Mouse (Mus musculus) heart, postnatal 0 days (tissue): ENCODE measurements around the gene Angel1. TPM values are rescaled to one million over a fixed set of nuclear protein-coding genes. Genes with fewer than 3 reads are reported as not detected.

Experiments
- ATAC-seq: fragments of 200-750 bp; cut with Nextera tagmentation; 2 replicates; pipeline ENCODE4 v1.8.0; 2017; ENCODE audit warnings: low read depth, moderate number of reproducible peaks, moderate library complexity; ENCODE audit not compliant: insufficient read depth
- DNase-seq: peaks from one replicate; pipeline ENCODE4 v3.0.0-alpha.2; 2016; ENCODE audit warnings: low spot score
- H3K27ac ChIP-seq: fragments of 300-500 bp; sonication (generic); 2 replicates; pipeline ENCODE4 v1.5.1; 2014; ENCODE audit warnings: low read depth, mild to moderate bottlenecking
- H3K27me3 ChIP-seq: fragments of 300-500 bp; sonication (generic); 2 replicates; pipeline ENCODE4 v1.6.1; 2014; ENCODE audit warnings: low read length, mixed read lengths; ENCODE audit not compliant: control insufficient read depth, insufficient read depth
- H3K36me3 ChIP-seq: fragments of 300-500 bp; sonication (generic); replicated peaks from 2 replicates; pipeline ENCODE4 v1.6.1; 2014; ENCODE audit warnings: low read length, mixed read lengths; ENCODE audit not compliant: control insufficient read depth, insufficient read depth
- H3K4me1 ChIP-seq: fragments of 300-500 bp; sonication (generic); 2 replicates; pipeline ENCODE4 v1.6.1; 2014; ENCODE audit warnings: antibody characterized with exemption; ENCODE audit not compliant: control insufficient read depth, insufficient read depth
- H3K4me2 ChIP-seq: fragments of 300-500 bp; sonication (generic); 2 replicates; pipeline ENCODE4 v1.6.1; 2014; ENCODE audit warnings: low read depth, mild to moderate bottlenecking, low read length, moderate library complexity
- H3K4me3 ChIP-seq: fragments of 300-500 bp; sonication (generic); 2 replicates; pipeline ENCODE4 v1.5.1; 2014; ENCODE audit warnings: low read depth, low read length
- H3K9ac ChIP-seq: fragments of 300-500 bp; sonication (generic); replicated peaks from 2 replicates; pipeline ENCODE4 v1.6.1; 2014; ENCODE audit warnings: low read depth, low read length, mixed read lengths
- H3K9me3 ChIP-seq: fragments of 300-500 bp; sonication (generic); replicated peaks from 2 replicates; pipeline ENCODE4 v1.6.1; 2016; ENCODE audit warnings: low read length; ENCODE audit not compliant: control insufficient read depth
- CTCF ChIP-seq: IDR thresholded peaks from 2 replicates; pipeline ENCODE4 v1.5.1; 2016; ENCODE audit warnings: antibody characterized with exemption, control low read depth, low read depth
- EP300 ChIP-seq: IDR thresholded peaks from 2 replicates; pipeline ENCODE4 v1.6.1; 2016; ENCODE audit warnings: antibody characterized with exemption, low read depth
- WGBS: fragments of 180-500 bp; shearing (Covaris S2); extraction: QIAGEN DNeasy Blood & Tissue Kit; methylation state at CpG from one replicate; pipeline ENCODE4 v1.1.7; 2014; 5-methylcytosine and 5-hydroxymethylcytosine counted together
- polyA plus RNA-seq: library from polyadenylated mRNA; unstranded; fragments of >200 nt; fragmentation: Nextera tagmentation; extraction: Ambion mirVana; gene quantifications from 2 replicates; pipeline ENCODE4 v1.2.1, GENCODE M21; 2015
- total RNA-seq: library from RNA; depleted of rRNA; stranded (reverse); fragments of >200 nt; gene quantifications from 2 replicates; pipeline ENCODE4 v1.2.3, GENCODE M21; 2014; ENCODE audit warnings: low replicate concordance

The Angel1 gene
- total and polyA plus RNA-seq, 2 experiments from 2014 or later, result 2.2 to 4.4 TPM

DNA sequence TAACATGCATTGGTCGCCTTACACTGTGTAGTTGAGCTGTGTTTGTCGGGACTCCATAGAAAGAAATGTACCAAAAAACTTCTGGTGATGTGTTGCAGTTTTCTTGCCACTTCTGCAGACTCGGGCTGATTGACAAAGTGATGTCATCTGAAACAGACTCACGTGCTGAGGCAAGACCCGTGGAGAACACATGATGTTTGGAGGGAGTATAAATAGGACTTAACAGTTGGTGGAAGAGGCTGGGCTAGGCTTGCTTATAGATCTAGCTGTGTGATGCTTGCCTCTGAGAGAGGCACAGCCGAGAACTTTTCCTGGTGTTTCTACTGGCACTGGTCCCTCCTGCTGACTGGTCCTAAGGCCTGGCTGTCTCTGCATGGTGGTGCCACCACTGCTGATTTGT is 37.8 kb upstream of the Angel1 start:
- no peak overlapping the region for H3K4me3 ChIP-seq
- no peaks in the 10 kb centered on the region for H3K9me3 ChIP-seq
- no peaks in the 10 kb centered on the region for H3K36me3 ChIP-seq
- H3K4me2 ChIP-seq, result no peak overlapping the region
- ATAC-seq (no peak), DNase-seq (no peak)
- TF ChIP-seq CTCF (no peak), EP300 (no peak)
- no peak overlapping the region for H3K27ac ChIP-seq
- H3K4me1 ChIP-seq, result peaks cover 4% of the 10 kb centered on the region; the same call in 1 of the 2 replicates
- no peak overlapping the region for H3K9ac ChIP-seq
- 42% methylated on average over 6 of the region's 6 CpGs for WGBS
- H3K27me3 ChIP-seq, result no peaks in the 10 kb centered on the region

DNA sequence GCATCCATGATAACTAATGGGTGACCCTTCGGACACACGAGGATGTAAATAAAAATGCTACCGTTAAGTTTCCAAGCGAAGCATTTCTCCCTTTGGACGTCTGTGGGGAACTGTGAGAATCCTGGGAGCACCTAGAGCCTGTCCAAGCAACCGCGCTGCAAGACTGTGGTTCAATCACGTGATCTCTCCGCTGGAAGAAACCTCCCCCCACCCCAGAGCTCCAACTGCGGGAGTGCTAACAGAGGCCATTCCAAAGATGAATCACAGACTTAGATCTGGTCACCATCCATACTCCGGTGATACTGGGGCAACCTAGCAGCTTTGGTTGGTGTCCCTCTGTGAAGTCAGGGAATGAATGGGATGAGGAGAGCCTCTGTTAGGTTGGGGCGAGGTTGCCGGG is 34.8 kb upstream of the Angel1 start:
- H3K9me3 ChIP-seq, result no peaks in the 10 kb centered on the region
- H3K27me3 ChIP-seq, result no peaks in the 10 kb centered on the region
- no peak overlapping the region for H3K4me2 ChIP-seq
- TF ChIP-seq CTCF, result no peak
- no peak for TF ChIP-seq EP300
- no peak overlapping the region for H3K27ac ChIP-seq
- no peak for ATAC-seq
- H3K9ac ChIP-seq, result no peak overlapping the region
- no peak for DNase-seq
- H3K36me3 ChIP-seq, result no peaks in the 10 kb centered on the region
- H3K4me3 ChIP-seq, result no peak overlapping the region
- H3K4me1 ChIP-seq, result no peaks in the 10 kb centered on the region
- WGBS, result 64% methylated on average over 13 of the region's 13 CpGs

DNA sequence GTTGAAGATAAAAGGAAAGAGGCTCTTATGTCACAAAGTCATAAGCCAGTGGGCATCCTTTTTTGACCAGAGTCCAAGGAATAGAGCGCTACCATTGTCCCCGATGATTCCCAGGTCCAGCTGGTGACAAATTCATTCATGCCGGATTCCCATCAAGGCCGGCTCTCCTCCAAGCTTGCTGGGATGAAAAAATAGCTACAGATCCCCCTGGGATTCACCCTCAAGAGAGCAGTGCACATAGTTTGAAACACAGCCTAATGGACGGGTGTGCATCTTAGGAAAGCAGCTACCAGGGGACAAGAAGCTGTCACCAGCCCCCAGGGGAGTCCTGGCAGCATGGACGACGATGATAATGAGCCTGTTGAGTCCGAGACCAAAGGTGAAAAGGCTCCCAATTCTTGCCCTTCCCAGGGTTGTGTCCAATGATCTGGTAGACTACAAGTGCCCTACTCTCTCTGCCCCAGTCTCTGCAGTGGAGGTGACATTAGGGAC is 8.1 kb upstream of the Angel1 start, which contains the start of gene Lrrc74a:
Gene Lrrc74a, plus strand, starts transcription at position 51 of the 492 bp plus-strand sequence.
- ATAC-seq (no peak), DNase-seq (no peak)
- Histone ChIP-seq H3K27ac (no peak within 1 kb of the TSS), H3K4me3 (no peak within 1 kb of the TSS), H3K9me3 (no peaks in the 10 kb centered on the region), H3K9ac (no peak within 1 kb of the TSS), H3K36me3 (no peaks in the 10 kb centered on the region), H3K27me3 (no peaks in the 10 kb centered on the region), H3K4me1 (no peaks in the 10 kb centered on the region), H3K4me2 (no peak within 1 kb of the TSS)
- 66% methylated on average over 8 of the region's 8 CpGs for WGBS
- TF ChIP-seq CTCF (no peak), EP300 (no peak)

DNA sequence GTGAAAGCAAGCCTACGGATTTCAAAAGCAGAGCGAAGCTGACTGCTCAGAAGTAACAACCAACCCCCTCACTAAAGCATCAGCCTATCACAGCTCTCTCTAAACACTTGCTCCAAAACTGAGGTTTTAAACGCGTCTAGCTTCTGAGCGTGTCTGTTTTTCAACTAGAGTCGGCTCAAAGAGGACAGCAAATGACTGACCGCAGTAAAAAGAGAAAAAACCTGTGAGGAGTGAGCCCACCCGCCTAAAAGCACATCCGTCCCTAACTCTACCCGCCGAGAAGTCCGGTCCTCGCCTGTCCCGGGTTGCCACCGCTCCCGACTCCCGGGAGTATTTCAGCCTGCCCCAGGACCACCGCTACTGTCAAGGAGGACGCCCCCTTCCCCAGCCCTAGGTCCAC is 554 bp downstream of the Angel1 start:
- peak overlapping the region; percentile 99 for H3K4me2 ChIP-seq
- DNase-seq (no peak), ATAC-seq (peak; percentile 26; the same call in 1 of the 2 replicates)
- no peaks in the 10 kb centered on the region for H3K27me3 ChIP-seq
- peaks cover 14% of the 10 kb centered on the region; the same call in 1 of the 2 replicates for H3K4me1 ChIP-seq
- TF ChIP-seq CTCF (no peak), EP300 (no peak)
- H3K4me3 ChIP-seq, result peak overlapping the region; percentile 78
- under 1% methylated on average over 19 of the region's 19 CpGs for WGBS
- peaks cover under 1% of the 10 kb centered on the region; the same call in 1 of the 2 replicates for H3K36me3 ChIP-seq
- no peaks in the 10 kb centered on the region for H3K9me3 ChIP-seq
- peak overlapping the region; percentile 46; the same call in 1 of the 2 replicates for H3K27ac ChIP-seq
- peak overlapping the region; percentile 66 for H3K9ac ChIP-seq

DNA sequence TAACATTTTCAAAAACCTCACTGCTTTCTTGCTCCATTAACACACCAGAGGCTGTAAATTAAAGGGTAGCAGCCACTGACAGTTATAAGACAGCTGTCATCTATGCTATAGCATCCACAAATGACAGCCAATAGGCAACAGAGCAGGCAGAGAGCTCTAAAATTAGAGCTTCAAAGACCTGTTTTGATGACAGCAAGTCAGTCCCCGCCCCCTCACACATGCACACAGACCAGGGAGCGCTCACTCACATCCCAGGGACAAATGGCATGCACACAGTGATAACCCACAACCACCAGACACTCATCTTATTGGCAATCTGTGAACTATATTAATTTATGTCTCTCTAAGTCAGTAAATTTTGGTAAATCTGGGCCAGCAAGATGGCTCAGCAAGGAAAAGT is 2.0 kb downstream of the Angel1 start:
- ATAC-seq (no peak), DNase-seq (no peak)
- no peak for TF ChIP-seq EP300
- no peak for TF ChIP-seq CTCF
- Histone ChIP-seq H3K4me2 (no peak overlapping the region), H3K27ac (no peak overlapping the region), H3K36me3 (peaks cover 7% of the 10 kb centered on the region; the same call in 1 of the 2 replicates), H3K9ac (no peak overlapping the region), H3K27me3 (no peaks in the 10 kb centered on the region), H3K4me1 (peaks cover 14% of the 10 kb centered on the region; the same call in 1 of the 2 replicates), H3K4me3 (no peak overlapping the region), H3K9me3 (no peaks in the 10 kb centered on the region)
- WGBS, result 41% methylated on average over 2 of the region's 2 CpGs

DNA sequence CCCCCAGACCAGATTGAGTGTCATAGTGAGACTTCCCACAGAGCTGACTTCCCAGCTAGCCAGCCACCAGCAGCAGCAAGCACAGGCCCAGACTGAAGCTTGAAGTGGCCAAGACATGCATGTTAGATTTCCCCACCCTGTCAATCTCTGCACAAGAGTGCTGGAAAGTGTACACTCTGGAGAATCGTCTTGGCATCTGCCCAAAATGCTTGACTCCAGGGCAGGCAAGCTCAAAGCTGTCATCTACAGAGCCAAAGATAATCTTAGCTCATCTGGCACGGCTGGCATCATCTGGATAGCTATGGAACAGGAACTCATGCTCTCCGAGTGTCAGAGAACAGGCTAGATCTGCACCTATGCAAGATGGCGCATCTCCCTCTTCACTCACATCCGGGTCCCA is 4.8 kb downstream of the Angel1 start:
- TF ChIP-seq CTCF (no peak), EP300 (no peak)
- DNase-seq, result no peak
- no peak overlapping the region for H3K9ac ChIP-seq

More for the DNA sequence above, 4.8 kb downstream of the Angel1 start:
- no peak overlapping the region for H3K27ac ChIP-seq
- 50% methylated on average over 5 of the region's 5 CpGs for WGBS
- H3K9me3 ChIP-seq, result no peaks in the 10 kb centered on the region
- H3K4me2 ChIP-seq, result no peak overlapping the region
- H3K4me1 ChIP-seq, result peaks cover 14% of the 10 kb centered on the region; the same call in 1 of the 2 replicates
- H3K27me3 ChIP-seq, result no peaks in the 10 kb centered on the region
- no peak overlapping the region for H3K4me3 ChIP-seq
- H3K36me3 ChIP-seq, result peaks cover 10% of the 10 kb centered on the region
- no peak for ATAC-seq
